Mouse (Mus musculus) midbrain, postnatal 0 days (tissue): ENCODE results near the gene Ankrd40. TPM values are rescaled to one million over a fixed set of nuclear protein-coding genes. Genes with fewer than 3 reads are reported as not detected.

Source experiments
- ATAC-seq: fragments of 200-750 bp; cut with Nextera tagmentation; 2 replicates; pipeline ENCODE4 v1.8.0; 2017; ENCODE audit warnings: moderate number of reproducible peaks, mild to moderate bottlenecking, moderate TSS enrichment, moderate library complexity; ENCODE audit not compliant: low FRiP score
- DNase-seq: peaks from one replicate; pipeline ENCODE4 v3.0.0-alpha.2; 2015; ENCODE audit warnings: low spot score
- H3K27ac ChIP-seq: fragments of 300-500 bp; sonication (generic); 2 replicates; pipeline ENCODE4 v1.5.1; 2014; ENCODE audit warnings: low read depth, mild to moderate bottlenecking, low read length, mixed read lengths
- H3K27me3 ChIP-seq: fragments of 300-500 bp; sonication (generic); 2 replicates; pipeline ENCODE4 v1.6.1; 2014; ENCODE audit warnings: low read length, control low read depth, mixed read lengths; ENCODE audit not compliant: insufficient read depth
- H3K36me3 ChIP-seq: fragments of 300-500 bp; sonication (generic); 2 replicates; pipeline ENCODE4 v1.6.1; 2014; ENCODE audit warnings: low read length, control low read depth, mixed read lengths; ENCODE audit not compliant: insufficient read depth
- H3K4me1 ChIP-seq: fragments of 300-500 bp; sonication (generic); 2 replicates; pipeline ENCODE4 v1.6.1; 2014; ENCODE audit warnings: mild to moderate bottlenecking, control low read depth, antibody characterized with exemption, low read length, mixed read lengths; ENCODE audit not compliant: insufficient read depth
- H3K4me2 ChIP-seq: fragments of 300-500 bp; sonication (generic); 2 replicates; pipeline ENCODE4 v1.6.1; 2014; ENCODE audit warnings: low read depth, mild to moderate bottlenecking, low read length, mixed read lengths; ENCODE audit not compliant: poor library complexity, severe bottlenecking
- H3K4me3 ChIP-seq: fragments of 300-500 bp; sonication (generic); 2 replicates; pipeline ENCODE4 v1.5.1; 2014; ENCODE audit warnings: low read depth, mild to moderate bottlenecking, low read length, moderate library complexity
- H3K9ac ChIP-seq: fragments of 300-500 bp; sonication (generic); replicated peaks from 2 replicates; pipeline ENCODE4 v1.6.1; 2014; ENCODE audit warnings: mild to moderate bottlenecking, low read length, moderate library complexity, mixed read lengths; ENCODE audit not compliant: poor library complexity, severe bottlenecking
- H3K9me3 ChIP-seq: fragments of 300-500 bp; sonication (generic); 2 replicates; pipeline ENCODE4 v1.6.1; 2016; ENCODE audit warnings: low read length, control low read depth
- CTCF ChIP-seq: IDR thresholded peaks from 2 replicates; pipeline ENCODE4 v1.5.1; 2016; ENCODE audit warnings: antibody characterized with exemption, mild to moderate bottlenecking
- WGBS: fragments of 180-500 bp; shearing (Covaris S2); extraction: QIAGEN DNeasy Blood & Tissue Kit; methylation state at CpG from one replicate; pipeline ENCODE4 v1.1.7; 2014; 5-methylcytosine and 5-hydroxymethylcytosine counted together
- polyA plus RNA-seq: library from polyadenylated mRNA; unstranded; fragments of >200 nt; fragmentation: Nextera tagmentation; extraction: Ambion mirVana; gene quantifications from 2 replicates; pipeline ENCODE4 v1.2.1, GENCODE M21; 2015
- total RNA-seq: library from RNA; depleted of rRNA; stranded (reverse); fragments of >200 nt; gene quantifications from 2 replicates; pipeline ENCODE4 v1.2.3, GENCODE M21; 2014

Gene Ankrd40
- total and polyA plus RNA-seq, 2 experiments from 2014 or later: 12.8 to 49.5 TPM

- Histone ChIP-seq H3K9me3 (no peaks in the 10 kb centered on the region), H3K4me3 (no peak overlapping the region), H3K4me2 (no peak overlapping the region), H3K27me3 (no peaks in the 10 kb centered on the region), H3K4me1 (peaks cover 4% of the 10 kb centered on the region; the same call in 1 of the 2 replicates), H3K27ac (no peak overlapping the region), H3K9ac (no peak overlapping the region), H3K36me3 (no peaks in the 10 kb centered on the region)
- DNase-seq (no peak), ATAC-seq (no peak)
- 83% methylated on average over 2 of the region's 2 CpGs for WGBS
- TF ChIP-seq CTCF: no peak
These were observed 11.3 kb upstream of the Ankrd40 start for GRCm38 (mm10) chr11:94316528-94316927.

GRCm38 (mm10) chr11:94317014-94317413, 10.8 kb upstream of the Ankrd40 start:
- H3K4me3 ChIP-seq: no peak overlapping the region
- H3K9me3 ChIP-seq: no peaks in the 10 kb centered on the region
- H3K36me3 ChIP-seq: no peaks in the 10 kb centered on the region
- no peak overlapping the region for H3K9ac ChIP-seq
- 68% methylated on average over 1 of the region's 1 CpGs for WGBS
- no peak for TF ChIP-seq CTCF
- peaks cover 4% of the 10 kb centered on the region; the same call in 1 of the 2 replicates for H3K4me1 ChIP-seq
- H3K27me3 ChIP-seq: no peaks in the 10 kb centered on the region
- no peak for DNase-seq
- ATAC-seq: no peak
- H3K4me2 ChIP-seq: no peak overlapping the region
- H3K27ac ChIP-seq: no peak overlapping the region

GRCm38 (mm10) chr11:94317515-94317914, 10.3 kb upstream of the Ankrd40 start:
- no peaks in the 10 kb centered on the region for H3K27me3 ChIP-seq
- H3K36me3 ChIP-seq: no peaks in the 10 kb centered on the region
- TF ChIP-seq CTCF: no peak
- H3K9ac ChIP-seq: no peak overlapping the region
- H3K4me2 ChIP-seq: no peak overlapping the region; the same call in 1 of the 2 replicates
- DNase-seq (no peak), ATAC-seq (no peak)
- H3K4me3 ChIP-seq: no peak overlapping the region
- 40% methylated on average over 4 of the region's 4 CpGs for WGBS
- H3K27ac ChIP-seq: no peak overlapping the region
- peaks cover 4% of the 10 kb centered on the region; the same call in 1 of the 2 replicates for H3K4me1 ChIP-seq
- H3K9me3 ChIP-seq: no peaks in the 10 kb centered on the region

- Histone ChIP-seq H3K9me3 (no peaks in the 10 kb centered on the region), H3K9ac (no peak overlapping the region), H3K4me2 (no peak overlapping the region; the same call in 1 of the 2 replicates), H3K27me3 (no peaks in the 10 kb centered on the region), H3K4me3 (no peak overlapping the region), H3K36me3 (no peaks in the 10 kb centered on the region), H3K4me1 (peaks cover 4% of the 10 kb centered on the region; the same call in 1 of the 2 replicates), H3K27ac (no peak overlapping the region)
- ATAC-seq (no peak), DNase-seq (no peak)
- 75% methylated on average over 5 of the region's 5 CpGs for WGBS
- TF ChIP-seq CTCF: no peak
These were observed 9.7 kb upstream of the Ankrd40 start for GRCm38 (mm10) chr11:94318056-94318455.

- under 1% methylated on average over 66 of the region's 67 CpGs for WGBS
- Histone ChIP-seq H3K4me1 (peaks cover 4% of the 10 kb centered on the region; the same call in 1 of the 2 replicates), H3K4me3 (peak overlapping the region; percentile 98), H3K27me3 (no peaks in the 10 kb centered on the region), H3K9me3 (no peaks in the 10 kb centered on the region), H3K4me2 (peak overlapping the region; percentile 68), H3K9ac (peak overlapping the region; percentile 100), H3K36me3 (no peaks in the 10 kb centered on the region), H3K27ac (peak overlapping the region; percentile 99)
- no peak for TF ChIP-seq CTCF
- DNase-seq (peak; percentile 57), ATAC-seq (peak; percentile 80)
These were observed 6.6 kb upstream of the Ankrd40 start for GRCm38 (mm10) chr11:94320969-94321930.

GRCm38 (mm10) chr11:94321931-94322400, 5.8 kb upstream of the Ankrd40 start, which contains the start of gene Luc7l3:
Luc7l3 (minus strand) TSS chr11:94321988.
- Histone ChIP-seq H3K4me3 (peak within 1 kb of the TSS; percentile 98), H3K36me3 (no peaks in the 10 kb centered on the region), H3K27ac (peak within 1 kb of the TSS; percentile 99), H3K9ac (peak within 1 kb of the TSS; percentile 100), H3K27me3 (no peaks in the 10 kb centered on the region), H3K9me3 (no peaks in the 10 kb centered on the region), H3K4me1 (peaks cover 6% of the 10 kb centered on the region; the same call in 1 of the 2 replicates), H3K4me2 (peak within 1 kb of the TSS; percentile 68)
- peak; percentile 94 for ATAC-seq
- WGBS: under 1% methylated on average over 29 of the region's 36 CpGs
- no peak for TF ChIP-seq CTCF
- DNase-seq: peak; percentile 94
